Mouse (Mus musculus) liver, embryonic 16.5 days (tissue): ENCODE results near the gene Uba5. TPM values are rescaled to one million over a fixed set of nuclear protein-coding genes. Genes with fewer than 3 reads are reported as not detected.

Experiments
- ATAC-seq: fragments of 200-750 bp; cut with Nextera tagmentation; 2 replicates; pipeline ENCODE4 v1.8.0; 2017; ENCODE audit warnings: low read depth, mild to moderate bottlenecking, moderate number of reproducible peaks, moderate library complexity
- H3K27ac ChIP-seq: fragments of 300-500 bp; sonication (generic); 2 replicates; pipeline ENCODE4 v1.5.1; 2014; ENCODE audit warnings: mild to moderate bottlenecking, low read length
- H3K27me3 ChIP-seq: fragments of 300-500 bp; sonication (generic); 2 replicates; pipeline ENCODE4 v1.6.1; 2014; ENCODE audit warnings: low read depth, low read length, mixed read lengths; ENCODE audit not compliant: control insufficient read depth, insufficient read depth
- H3K36me3 ChIP-seq: fragments of 300-500 bp; sonication (generic); 2 replicates; pipeline ENCODE4 v1.6.1; 2014; ENCODE audit warnings: mild to moderate bottlenecking; ENCODE audit not compliant: control insufficient read depth, insufficient read depth
- H3K4me1 ChIP-seq: fragments of 300-500 bp; sonication (generic); 2 replicates; pipeline ENCODE4 v1.6.1; 2014; ENCODE audit warnings: low read depth, low read length, mixed read lengths; ENCODE audit not compliant: control insufficient read depth
- H3K4me2 ChIP-seq: fragments of 300-500 bp; sonication (generic); 2 replicates; pipeline ENCODE4 v1.6.1; 2014; ENCODE audit warnings: low read depth, low read length, mixed read lengths
- H3K4me3 ChIP-seq: fragments of 300-500 bp; sonication (generic); 2 replicates; pipeline ENCODE4 v1.5.1; 2014; ENCODE audit warnings: low read depth, mild to moderate bottlenecking, low read length
- H3K9ac ChIP-seq: fragments of 300-500 bp; sonication (generic); 2 replicates; pipeline ENCODE4 v1.6.1; 2014; ENCODE audit warnings: low read depth, low read length
- H3K9me3 ChIP-seq: fragments of 300-500 bp; sonication (generic); replicated peaks from 2 replicates; pipeline ENCODE4 v1.6.1; 2016; ENCODE audit warnings: low read length; ENCODE audit not compliant: control insufficient read depth
- WGBS: fragments of 180-500 bp; shearing (Covaris S2); extraction: QIAGEN DNeasy Blood & Tissue Kit; methylation state at CpG from one replicate; pipeline ENCODE4 v1.1.7; 2014; ENCODE audit not compliant: insufficient replicate concordance; 5-methylcytosine and 5-hydroxymethylcytosine counted together
- polyA plus RNA-seq: library from polyadenylated mRNA; unstranded; fragments of >200 nt; fragmentation: Nextera tagmentation; extraction: Ambion mirVana; gene quantifications from 2 replicates; pipeline ENCODE4 v1.2.1, GENCODE M21; 2015

Uba5 gene
- polyA plus RNA-seq, 1 experiment from 2014 or later: 17.3 TPM

DNA sequence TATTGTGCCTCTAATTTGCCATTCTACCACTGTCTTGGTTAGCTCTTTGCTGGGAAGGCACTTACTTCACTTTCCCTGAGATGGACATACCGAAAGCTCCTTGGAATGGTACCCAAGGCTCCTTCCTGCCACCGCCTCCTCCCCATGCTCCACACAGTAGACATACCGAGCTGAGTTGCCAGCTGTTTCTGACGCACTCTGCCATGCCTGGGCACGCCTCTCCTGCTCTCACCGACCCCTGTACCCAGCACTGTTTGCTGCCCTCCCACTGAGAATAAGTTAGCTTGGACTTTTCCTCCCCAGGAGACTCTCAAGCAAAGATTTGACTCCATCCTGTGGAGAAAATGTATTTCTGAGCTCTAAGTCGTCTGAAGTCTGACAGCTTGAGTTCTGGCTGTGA lies 37.9 kb upstream of the Uba5 start:
- 58% methylated on average over 7 of the region's 7 CpGs for WGBS
- Histone ChIP-seq H3K27ac (no peak overlapping the region), H3K9me3 (no peaks in the 10 kb centered on the region), H3K36me3 (peaks cover 5% of the 10 kb centered on the region), H3K4me1 (no peaks in the 10 kb centered on the region), H3K9ac (no peak overlapping the region), H3K27me3 (no peaks in the 10 kb centered on the region), H3K4me3 (no peak overlapping the region), H3K4me2 (no peak overlapping the region)
- no peak for ATAC-seq

DNA sequence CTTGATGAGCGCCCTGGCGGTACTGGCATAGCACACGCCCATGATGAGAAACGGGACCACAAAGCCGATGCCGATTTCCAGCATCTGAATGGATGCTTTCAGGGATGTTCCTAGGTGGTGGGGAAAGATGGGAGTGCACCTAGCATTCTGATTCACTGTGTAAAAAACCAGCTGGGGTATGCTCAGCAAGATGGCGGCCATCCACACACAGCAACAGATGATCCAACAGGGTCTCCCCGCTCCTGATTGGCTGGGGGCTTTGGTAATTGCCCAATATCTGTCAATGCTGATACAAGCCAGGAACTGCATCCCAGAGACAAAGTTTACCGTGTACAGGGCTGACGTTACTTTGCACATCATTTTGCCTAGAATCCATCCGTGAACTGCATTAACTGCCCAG lies 36.1 kb upstream of the Uba5 start:
- H3K4me2 ChIP-seq: no peak overlapping the region
- ATAC-seq: no peak
- no peaks in the 10 kb centered on the region for H3K9me3 ChIP-seq
- H3K27me3 ChIP-seq: no peaks in the 10 kb centered on the region
- H3K36me3 ChIP-seq: peaks cover 5% of the 10 kb centered on the region
- 84% methylated on average over 11 of the region's 11 CpGs for WGBS
- no peak overlapping the region for H3K27ac ChIP-seq
- no peak overlapping the region for H3K9ac ChIP-seq
- no peak overlapping the region for H3K4me3 ChIP-seq
- H3K4me1 ChIP-seq: no peaks in the 10 kb centered on the region

DNA sequence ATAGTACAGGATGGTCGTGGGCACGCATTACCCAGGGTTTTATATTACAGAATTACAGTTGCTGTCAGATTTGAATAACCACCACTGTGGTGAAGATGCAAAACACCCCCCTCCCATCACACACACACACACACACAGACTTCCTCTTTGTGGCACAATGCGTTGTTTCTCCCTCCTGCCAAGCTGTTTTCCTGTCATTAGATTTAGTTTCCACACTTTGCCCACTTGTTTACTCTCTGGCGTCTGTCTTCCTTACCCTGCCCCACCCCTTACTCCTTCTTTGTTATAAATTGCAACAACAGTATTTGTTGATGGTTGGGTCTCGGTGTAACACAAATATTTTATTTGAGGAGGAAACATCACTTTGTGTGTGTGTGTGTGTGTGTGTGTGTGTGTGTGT lies 35.3 kb upstream of the Uba5 start:
- H3K27me3 ChIP-seq: no peaks in the 10 kb centered on the region
- H3K4me3 ChIP-seq: no peak overlapping the region
- H3K4me2 ChIP-seq: no peak overlapping the region
- H3K4me1 ChIP-seq: no peaks in the 10 kb centered on the region
- 20% methylated on average over 5 of the region's 5 CpGs for WGBS
- no peak overlapping the region for H3K27ac ChIP-seq
- H3K9me3 ChIP-seq: no peaks in the 10 kb centered on the region
- no peak overlapping the region for H3K9ac ChIP-seq
- H3K36me3 ChIP-seq: peaks cover 5% of the 10 kb centered on the region
- no peak for ATAC-seq

DNA sequence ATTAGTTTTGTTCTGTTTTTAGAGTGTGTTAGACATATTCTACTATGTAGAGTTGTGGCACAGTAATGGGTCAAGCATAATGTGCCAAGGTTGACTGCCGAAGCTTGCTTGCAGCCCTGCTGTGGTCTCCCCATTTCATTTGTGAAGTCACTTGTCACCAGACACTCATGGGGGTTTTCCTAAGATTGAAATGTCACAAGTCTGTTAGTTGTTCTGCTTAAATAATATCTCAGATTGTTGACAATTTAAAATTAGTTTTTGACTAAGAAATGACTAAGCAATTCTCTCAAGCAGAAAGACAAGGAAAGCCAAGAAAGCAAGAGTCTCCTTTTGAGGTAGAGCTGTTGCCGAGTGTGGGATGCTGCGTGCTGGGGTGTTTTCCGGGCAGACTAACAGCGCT lies 30.0 kb upstream of the Uba5 start:
- ATAC-seq: no peak
- H3K4me3 ChIP-seq: no peak overlapping the region
- no peaks in the 10 kb centered on the region for H3K27me3 ChIP-seq
- H3K36me3 ChIP-seq: no peaks in the 10 kb centered on the region
- no peak overlapping the region for H3K9ac ChIP-seq
- no peak overlapping the region for H3K4me2 ChIP-seq
- 84% methylated on average over 5 of the region's 5 CpGs for WGBS
- no peak overlapping the region for H3K27ac ChIP-seq
- no peaks in the 10 kb centered on the region for H3K9me3 ChIP-seq
- no peaks in the 10 kb centered on the region for H3K4me1 ChIP-seq

DNA sequence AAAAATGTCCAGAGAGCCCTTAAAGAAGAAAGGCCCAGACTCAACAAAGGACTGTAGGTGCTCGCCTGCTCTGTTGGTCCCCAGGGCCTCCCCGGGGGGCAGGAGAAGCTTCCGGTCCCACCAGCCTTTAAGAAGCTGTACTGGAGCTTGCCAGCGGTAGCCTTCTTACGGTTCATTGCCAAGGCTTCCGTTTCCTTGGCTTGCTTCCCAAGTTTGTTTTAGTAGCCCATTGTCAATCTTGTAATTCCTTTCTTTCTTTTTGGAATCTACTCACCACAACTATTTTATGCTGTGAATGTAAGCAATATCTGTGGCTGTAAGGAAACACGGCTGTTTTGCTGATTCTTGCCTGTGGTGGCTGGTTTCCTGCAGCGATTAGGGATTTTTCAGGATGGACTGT lies 25.6 kb upstream of the Uba5 start:
- Histone ChIP-seq H3K27ac (no peak overlapping the region), H3K4me1 (no peaks in the 10 kb centered on the region), H3K27me3 (no peaks in the 10 kb centered on the region), H3K36me3 (no peaks in the 10 kb centered on the region), H3K4me2 (no peak overlapping the region), H3K9ac (no peak overlapping the region), H3K9me3 (no peaks in the 10 kb centered on the region), H3K4me3 (no peak overlapping the region)
- 58% methylated on average over 8 of the region's 8 CpGs for WGBS
- no peak for ATAC-seq

DNA sequence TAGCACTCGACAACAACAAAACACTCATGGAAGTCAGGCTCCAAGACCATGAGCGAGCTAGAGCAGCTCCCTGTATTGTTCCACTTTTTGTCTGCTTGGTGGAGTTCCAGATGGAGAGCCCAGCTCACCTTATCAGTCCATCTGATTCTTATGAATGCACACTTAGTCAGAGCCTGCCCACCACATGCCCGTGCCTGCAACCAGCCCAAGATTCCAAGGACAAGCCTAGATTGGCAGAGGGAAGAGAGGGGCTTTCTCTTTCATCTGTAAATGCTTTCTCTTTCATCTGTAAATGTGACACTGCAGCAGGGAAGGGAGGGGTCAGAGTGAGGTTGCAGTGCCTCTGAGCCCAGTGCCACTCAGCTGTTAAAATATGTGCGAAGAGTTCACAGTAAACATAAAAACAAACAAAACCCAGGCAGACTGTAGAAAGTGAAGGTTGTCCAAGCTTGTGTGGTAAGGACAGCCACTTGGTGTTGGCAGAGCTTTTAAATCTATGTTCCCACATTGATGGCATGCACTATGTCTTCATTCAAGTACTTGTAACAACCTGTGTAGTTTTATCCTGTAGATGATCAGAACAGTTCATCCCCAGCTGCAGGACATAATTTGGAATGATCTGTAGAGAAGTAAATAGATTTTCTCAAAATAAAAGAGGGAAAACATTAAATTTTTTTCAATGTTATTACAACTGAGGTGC lies 22.9 kb upstream of the Uba5 start:
- no peak for ATAC-seq
- H3K27ac ChIP-seq: no peak overlapping the region
- H3K4me1 ChIP-seq: no peaks in the 10 kb centered on the region
- no peak overlapping the region for H3K4me2 ChIP-seq
- no peak overlapping the region for H3K4me3 ChIP-seq
- no peaks in the 10 kb centered on the region for H3K36me3 ChIP-seq
- H3K9ac ChIP-seq: no peak overlapping the region
- WGBS: 56% methylated on average over 4 of the region's 4 CpGs
- H3K9me3 ChIP-seq: no peaks in the 10 kb centered on the region
- no peaks in the 10 kb centered on the region for H3K27me3 ChIP-seq

DNA sequence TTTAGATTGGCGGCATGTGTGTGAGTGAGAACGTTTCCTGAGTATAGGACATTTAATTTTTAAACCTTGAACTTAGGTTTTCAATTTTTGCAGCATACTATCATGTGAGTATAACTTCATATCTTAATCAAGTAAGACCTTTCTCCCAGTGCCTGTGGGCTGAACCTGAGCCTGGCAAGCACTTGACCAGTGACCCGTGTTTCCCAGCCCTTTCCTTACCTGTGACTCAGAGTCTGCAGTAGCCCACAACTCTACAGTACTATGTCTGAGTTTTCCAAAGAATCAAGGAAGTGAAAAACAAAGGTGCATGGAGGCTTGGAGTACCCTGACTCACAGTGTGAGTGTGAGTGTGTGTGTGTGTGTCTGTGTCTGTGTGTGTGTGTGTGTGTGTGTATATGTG lies 17.1 kb upstream of the Uba5 start:
- WGBS: 56% methylated on average over 3 of the region's 3 CpGs
- ATAC-seq: no peak
- Histone ChIP-seq H3K4me1 (no peaks in the 10 kb centered on the region), H3K4me3 (no peak overlapping the region), H3K9ac (no peak overlapping the region), H3K9me3 (no peaks in the 10 kb centered on the region), H3K27ac (no peak overlapping the region), H3K27me3 (no peaks in the 10 kb centered on the region), H3K36me3 (no peaks in the 10 kb centered on the region), H3K4me2 (no peak overlapping the region)

DNA sequence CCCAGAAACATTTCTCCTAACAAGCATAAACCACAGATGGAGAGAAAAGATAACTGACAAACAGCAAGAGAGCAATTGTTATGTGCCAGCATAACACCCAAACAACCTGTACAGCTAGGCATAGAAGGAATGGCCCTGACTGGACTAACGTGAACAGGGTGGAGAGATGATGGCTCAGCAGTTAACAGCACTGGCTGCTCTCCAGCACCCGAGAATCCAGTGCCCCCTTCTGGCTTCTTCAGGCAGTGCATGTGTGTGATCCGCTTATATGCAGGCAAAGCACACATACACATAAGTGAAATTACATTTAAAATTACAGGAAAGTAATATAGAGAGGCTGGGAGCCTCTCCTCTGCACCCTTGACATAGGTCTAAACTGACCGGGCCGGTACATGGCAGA lies 16.4 kb upstream of the Uba5 start:
- Histone ChIP-seq H3K27me3 (no peaks in the 10 kb centered on the region), H3K9ac (no peak overlapping the region), H3K4me3 (no peak overlapping the region), H3K9me3 (no peaks in the 10 kb centered on the region), H3K36me3 (no peaks in the 10 kb centered on the region), H3K27ac (no peak overlapping the region), H3K4me1 (no peaks in the 10 kb centered on the region; the same call in 1 of the 2 replicates), H3K4me2 (no peak overlapping the region)
- peak; percentile 41; the same call in 1 of the 2 replicates for ATAC-seq
- WGBS: 31% methylated on average over 5 of the region's 5 CpGs

DNA sequence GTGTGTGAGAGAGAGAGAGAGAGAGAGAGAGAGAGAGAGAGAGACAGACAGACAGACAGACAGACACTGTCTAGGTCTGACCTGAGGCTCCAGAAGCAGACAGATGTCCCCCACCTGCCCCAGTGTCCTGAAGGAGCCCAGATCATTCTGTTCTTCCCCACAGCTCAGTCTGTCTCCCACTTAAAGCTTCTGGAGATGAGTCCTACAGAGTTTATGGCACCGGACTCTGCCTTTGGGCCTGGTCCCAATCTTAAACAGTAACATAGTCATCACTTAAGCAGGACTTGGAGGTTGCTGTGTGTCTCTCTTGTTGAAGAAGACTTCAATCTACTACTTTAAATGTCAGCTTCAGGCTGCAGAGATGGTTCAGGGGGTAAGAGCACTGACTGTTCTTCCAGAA lies 15.8 kb upstream of the Uba5 start:
- no peaks in the 10 kb centered on the region for H3K9me3 ChIP-seq
- no peak overlapping the region for H3K4me3 ChIP-seq
- no peaks in the 10 kb centered on the region; the same call in 1 of the 2 replicates for H3K4me1 ChIP-seq
- no peak overlapping the region for H3K27ac ChIP-seq
- H3K4me2 ChIP-seq: no peak overlapping the region
- H3K36me3 ChIP-seq: no peaks in the 10 kb centered on the region
- H3K27me3 ChIP-seq: no peaks in the 10 kb centered on the region
- WGBS: 90% methylated on average over 1 of the region's 1 CpGs
- no peak for ATAC-seq
- no peak overlapping the region for H3K9ac ChIP-seq
